Mouse (Mus musculus): ENCODE results near the gene Cmtr1. TPM values are rescaled to one million over a fixed set of nuclear protein-coding genes. Genes with fewer than 3 reads are reported as not detected.

The Cmtr1 gene
- polyA plus RNA-seq (2014; fragmentation: Illumina TruSeq; extraction: RNeasy Lipid Tissue Mini Kit (QIAGEN cat#74804); ENCODE audit: low read depth, low replicate concordance), result 16.1 TPM

DNA sequence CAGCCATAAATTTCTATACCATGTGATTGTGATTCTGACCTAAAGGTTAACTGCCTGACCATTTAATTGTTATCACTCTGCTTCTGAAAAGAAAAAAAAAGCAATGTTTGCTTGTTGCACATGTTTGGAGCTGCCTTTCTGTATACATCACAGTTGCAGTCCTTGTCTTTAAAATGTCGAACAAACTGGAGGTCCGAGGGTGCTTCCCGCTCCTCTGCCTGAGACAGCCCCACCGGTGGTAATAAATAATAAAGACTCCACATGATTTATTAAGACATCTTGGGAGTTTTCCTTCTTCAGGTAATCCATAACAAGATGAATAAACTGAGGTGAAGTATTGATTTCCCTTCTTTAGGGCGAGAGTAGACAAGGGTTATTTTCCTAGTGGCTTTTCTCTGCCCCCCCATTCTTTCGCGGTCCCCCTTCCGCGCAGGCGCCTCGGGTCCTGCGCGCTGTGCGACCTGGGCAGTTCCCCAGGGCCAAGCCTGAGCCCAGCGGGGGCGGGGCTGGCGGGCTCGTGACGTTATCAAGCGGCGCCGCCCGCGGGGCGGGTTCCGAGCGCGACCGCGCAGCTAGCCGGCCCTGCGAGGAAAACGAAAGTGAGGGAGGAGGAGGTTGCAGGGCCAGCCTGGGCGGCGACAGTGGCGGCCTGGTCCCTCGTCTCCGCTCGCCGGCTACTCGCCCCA is at the start of gene Cmtr1:
Gene Cmtr1 (plus strand): TSS at position 520 of the 686 bp plus-strand sequence.

DNA sequence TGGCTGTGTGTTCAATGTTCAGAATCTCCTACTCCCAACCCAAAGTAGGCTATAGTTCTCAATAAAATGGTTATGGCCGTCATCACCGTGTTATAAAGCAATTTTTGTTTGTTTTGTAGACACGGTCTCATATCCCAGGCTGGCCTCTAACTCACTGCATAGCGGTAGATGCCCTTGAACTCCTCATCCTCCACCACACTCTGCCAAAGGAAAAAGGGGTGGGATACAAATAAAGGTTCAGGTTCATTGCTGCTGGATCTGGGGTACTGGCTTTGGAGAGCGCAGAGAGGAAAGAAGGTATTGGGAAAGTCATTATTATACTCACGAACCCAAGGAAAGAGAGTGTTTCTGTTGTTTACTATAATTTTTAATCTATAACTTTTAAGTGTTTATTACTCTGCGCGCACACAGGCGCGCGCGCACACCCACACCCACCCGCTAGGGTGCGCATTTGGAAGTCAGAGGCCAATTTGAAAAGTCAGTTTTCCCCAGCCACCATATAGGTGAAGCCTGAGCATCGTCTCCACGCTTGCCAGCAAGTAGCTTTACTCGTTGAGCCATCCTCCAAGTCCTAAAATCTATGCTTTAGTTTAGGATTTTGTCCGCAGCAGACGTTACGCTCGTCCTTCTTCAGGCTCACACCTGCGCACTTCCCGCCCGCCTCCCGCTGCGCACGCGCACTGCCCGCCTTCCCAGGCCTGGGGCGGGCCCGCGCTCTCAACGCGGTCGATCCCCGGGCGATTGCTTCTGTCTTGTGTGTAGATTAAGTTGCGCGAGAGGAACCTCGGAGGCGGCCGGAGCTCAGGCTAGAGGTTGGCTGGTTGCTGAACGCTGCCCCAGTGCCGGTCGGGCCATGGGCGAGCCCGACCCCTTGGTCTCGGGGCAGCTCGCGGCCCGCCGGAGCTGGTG is 46.0 kb upstream of the Cmtr1 start, which contains the start of the genes Rnf8 and Gm28043:
Gene Rnf8 (plus strand): TSS at position 676 of the 909 bp plus-strand sequence.
Gene Gm28043 (plus strand): TSS at position 762 of the 909 bp plus-strand sequence.

DNA sequence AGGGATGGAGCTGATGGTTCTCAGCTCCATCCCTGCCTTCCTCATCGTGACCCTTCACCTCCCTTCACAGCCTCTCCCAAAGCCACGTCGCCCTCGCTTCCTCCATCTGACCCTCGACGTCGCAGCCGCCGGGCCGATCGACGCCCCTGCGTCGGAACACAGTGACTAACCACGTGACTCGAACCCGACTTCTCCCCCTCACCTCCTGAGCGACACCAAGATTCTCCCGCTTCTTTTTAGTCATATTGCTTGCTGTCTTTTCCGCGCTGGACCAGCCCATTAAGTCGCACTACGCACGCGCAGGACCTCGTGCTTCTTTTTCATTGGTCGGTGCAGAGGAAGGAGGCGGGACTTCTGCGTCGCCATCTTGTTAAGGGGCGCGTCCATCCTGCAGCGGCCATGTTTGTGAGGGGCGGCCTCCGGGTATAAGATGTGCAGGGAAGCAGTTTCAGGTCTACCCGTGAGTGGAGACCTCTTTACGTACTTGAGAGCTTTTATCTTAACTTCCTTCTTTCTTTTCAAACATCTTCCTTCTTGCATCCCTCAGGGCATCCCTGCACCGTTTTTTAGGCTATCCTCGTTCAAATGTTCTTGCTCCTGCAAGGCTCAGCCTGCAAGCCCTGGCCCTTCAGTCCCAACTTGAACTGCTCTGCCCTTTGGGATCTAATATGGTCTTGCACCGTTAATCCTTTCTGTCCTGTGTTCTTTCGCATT is 56.5 kb downstream of the Cmtr1 start, which contains the start of gene Ccdc167:
Gene Ccdc167 (minus strand): TSS at position 313 of the 714 bp plus-strand sequence.

Other genes with a start within 250 kb of the Cmtr1 start
- gene Pim1, start 169.8 kb upstream of the Cmtr1 start, polyA plus RNA-seq (2014; fragmentation: Illumina TruSeq; extraction: RNeasy Lipid Tissue Mini Kit (QIAGEN cat#74804); ENCODE audit: low read depth, low replicate concordance), result 21.7 TPM
- not detected for gene Gm17657, start 111.0 kb upstream of the Cmtr1 start, polyA plus RNA-seq (2014; fragmentation: Illumina TruSeq; extraction: RNeasy Lipid Tissue Mini Kit (QIAGEN cat#74804); ENCODE audit: low read depth, low replicate concordance)
- 4.8 TPM for gene Tbc1d22b, start 110.8 kb upstream of the Cmtr1 start, polyA plus RNA-seq (2014; fragmentation: Illumina TruSeq; extraction: RNeasy Lipid Tissue Mini Kit (QIAGEN cat#74804); ENCODE audit: low read depth, low replicate concordance)
- gene Tmem217, start 108.2 kb upstream of the Cmtr1 start, polyA plus RNA-seq (2014; fragmentation: Illumina TruSeq; extraction: RNeasy Lipid Tissue Mini Kit (QIAGEN cat#74804); ENCODE audit: low read depth, low replicate concordance), result not detected
- 17.0 TPM for gene Rnf8, start 45.8 kb upstream of the Cmtr1 start, polyA plus RNA-seq (2014; fragmentation: Illumina TruSeq; extraction: RNeasy Lipid Tissue Mini Kit (QIAGEN cat#74804); ENCODE audit: low read depth, low replicate concordance)
- gene Gm28043, start 45.7 kb upstream of the Cmtr1 start, polyA plus RNA-seq (2014; fragmentation: Illumina TruSeq; extraction: RNeasy Lipid Tissue Mini Kit (QIAGEN cat#74804); ENCODE audit: low read depth, low replicate concordance), result 1.8 TPM
- 7.3 TPM for gene Ccdc167, start 56.4 kb downstream of the Cmtr1 start, polyA plus RNA-seq (2014; fragmentation: Illumina TruSeq; extraction: RNeasy Lipid Tissue Mini Kit (QIAGEN cat#74804); ENCODE audit: low read depth, low replicate concordance)